Mouse (Mus musculus): ENCODE data around the gene Cactin.

The Cactin gene

GRCm38 (mm10) chr10:81320550-81321347 lies at the start of gene Cactin:
Gene Cactin (plus strand): TSS chr10:81321103.
- DNase-seq = peak; percentile 100

- DNase-seq = peak in 1 of 2 experiments; percentile 27
Observed at GRCm38 (mm10) chr10:81272356-81272755, 48.5 kb upstream of the Cactin start.

DNA sequence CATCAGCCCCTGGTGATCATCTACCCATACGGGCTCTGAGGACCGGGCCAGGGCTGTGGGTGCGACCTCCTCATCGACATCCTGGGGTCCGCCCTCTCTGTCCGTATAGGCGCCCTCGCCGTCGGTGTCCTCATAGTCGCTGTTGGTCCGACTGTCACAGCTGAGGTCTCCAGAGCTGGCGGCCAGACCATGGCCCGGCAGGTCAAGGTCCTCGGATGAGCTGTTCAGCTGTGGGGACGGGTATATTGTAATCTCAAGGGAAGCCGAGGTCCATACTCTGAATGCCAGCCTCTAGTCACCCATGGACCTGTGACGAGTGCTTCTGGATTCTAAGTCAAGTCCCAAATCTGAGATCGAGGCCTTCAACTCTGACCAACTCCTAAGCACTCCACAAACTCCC lies 47.1 kb upstream of the Cactin start:
- DNase-seq = no peak

- peak; percentile 87 to 90 for DNase-seq
Observed at GRCm38 (mm10) chr10:81277676-81278075, 43.2 kb upstream of the Cactin start.

- DNase-seq = no peak
Observed at GRCm38 (mm10) chr10:81279496-81279895, 41.4 kb upstream of the Cactin start.

DNA sequence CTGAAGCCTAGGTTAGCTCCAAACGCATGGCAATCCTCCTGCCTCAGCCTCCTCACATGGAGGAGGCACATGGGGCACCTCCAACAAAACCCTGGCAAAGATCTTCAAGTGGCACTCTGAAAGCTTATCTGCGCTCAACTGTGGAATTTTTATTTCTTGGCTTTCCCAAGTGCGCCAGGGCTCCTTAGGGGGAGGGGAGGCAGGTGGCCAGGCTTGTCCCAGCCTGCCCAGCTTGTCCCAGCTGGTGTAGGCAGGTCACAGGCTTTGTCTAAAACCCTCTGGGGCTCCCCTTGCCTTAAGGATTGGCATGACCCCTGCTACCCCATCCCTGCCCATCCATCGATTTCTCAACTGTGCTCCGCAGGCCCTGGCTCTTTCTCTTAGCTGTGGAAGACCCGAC lies 36.7 kb upstream of the Cactin start:
- no peak for DNase-seq

DNA sequence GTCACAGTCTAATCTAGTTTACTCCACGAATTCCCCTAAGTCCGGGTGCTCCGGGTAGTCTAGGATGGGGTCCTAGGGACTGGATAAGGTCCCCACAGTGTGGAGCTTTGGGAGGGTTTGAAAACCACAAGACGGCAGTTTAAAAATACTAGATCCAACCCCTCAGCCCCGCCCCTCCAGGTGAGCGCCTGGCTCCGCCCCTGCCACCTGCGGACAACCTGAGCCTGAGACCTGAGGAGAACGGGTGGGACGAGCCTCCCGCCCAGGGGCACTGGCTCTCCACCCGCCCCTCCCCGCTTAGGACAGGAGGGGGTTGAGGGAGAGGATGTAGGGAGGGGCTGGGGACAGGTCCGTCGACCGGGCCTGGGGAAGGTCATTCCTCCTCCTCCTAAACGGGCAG lies 36.2 kb upstream of the Cactin start:
- peak in 1 of 2 experiments; percentile 29 for DNase-seq

GRCm38 (mm10) chr10:81285694-81286450 lies 35.0 kb upstream of the Cactin start:
- peak; percentile 94 to 96 for DNase-seq

DNA sequence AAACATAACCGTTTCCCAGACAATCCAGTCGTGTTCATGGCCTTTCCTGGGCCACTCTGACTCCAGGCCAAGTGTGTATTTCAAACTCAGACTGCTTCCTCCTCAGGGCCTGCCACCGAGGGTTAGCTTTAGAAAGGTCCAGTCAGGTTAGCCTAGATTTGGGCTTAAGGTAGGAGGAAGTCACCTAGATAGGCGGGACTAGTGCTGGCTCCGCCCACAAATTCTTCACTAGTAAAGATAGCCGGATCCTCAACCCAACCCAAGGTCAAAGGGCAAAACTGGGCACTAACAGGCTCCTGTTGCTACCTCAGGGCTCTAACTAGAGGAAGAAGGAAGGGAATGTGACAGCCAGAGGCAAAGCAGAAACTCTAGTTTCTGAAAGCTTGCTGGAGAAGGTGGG lies 34.3 kb upstream of the Cactin start:
- no peak for DNase-seq

DNA sequence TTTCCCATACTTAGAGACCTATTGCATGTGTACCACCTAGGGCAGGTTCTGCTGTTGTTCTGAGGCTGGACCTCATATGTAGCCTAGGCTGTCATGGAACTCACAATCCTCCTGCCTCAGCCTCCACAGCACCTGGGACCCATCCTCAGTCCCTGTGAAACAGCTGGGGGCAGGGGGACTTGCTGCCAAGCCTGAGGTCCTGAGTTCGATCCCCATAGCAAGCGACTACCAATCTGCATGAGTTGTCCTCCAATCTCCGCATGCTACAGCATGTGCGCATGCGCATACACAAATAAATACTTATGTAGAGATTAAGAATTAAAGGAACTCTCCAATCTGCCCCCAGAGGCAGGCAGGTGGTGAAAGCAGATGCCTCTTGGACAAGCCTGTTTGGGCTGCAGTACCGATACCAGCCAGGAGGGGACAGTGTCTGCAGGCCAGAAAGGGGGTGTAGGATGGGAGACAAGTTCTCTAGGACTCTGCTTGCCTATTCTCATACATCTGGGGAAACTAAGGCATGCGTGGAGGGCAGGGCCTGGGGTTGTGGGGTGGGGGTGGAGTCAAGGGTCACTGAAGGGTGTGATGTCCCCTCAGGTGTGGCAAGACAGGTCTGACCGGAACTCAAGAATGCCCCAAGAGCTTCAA lies 33.3 kb upstream of the Cactin start:
- DNase-seq = peak; percentile 71 to 85

DNA sequence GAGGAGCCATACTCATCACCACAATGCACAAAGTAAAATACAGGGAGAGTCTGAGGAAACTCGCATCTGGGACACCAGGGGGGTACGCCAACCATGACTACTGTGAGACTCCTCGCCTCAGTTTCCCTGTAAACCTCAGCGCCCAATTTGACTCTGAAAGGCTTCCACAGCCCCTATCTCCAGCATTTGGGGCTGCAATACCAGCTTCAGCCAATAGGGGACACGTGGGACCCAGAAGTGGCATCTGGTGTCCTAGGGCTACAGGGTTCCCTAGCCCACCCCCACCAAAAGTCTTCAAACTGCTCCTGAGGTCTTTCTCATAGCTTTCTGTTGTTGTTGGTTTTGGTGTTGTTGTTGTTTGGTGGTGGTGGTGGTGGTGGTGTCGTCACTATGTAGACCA lies 32.3 kb upstream of the Cactin start:
- peak; percentile 75 to 85 for DNase-seq

DNA sequence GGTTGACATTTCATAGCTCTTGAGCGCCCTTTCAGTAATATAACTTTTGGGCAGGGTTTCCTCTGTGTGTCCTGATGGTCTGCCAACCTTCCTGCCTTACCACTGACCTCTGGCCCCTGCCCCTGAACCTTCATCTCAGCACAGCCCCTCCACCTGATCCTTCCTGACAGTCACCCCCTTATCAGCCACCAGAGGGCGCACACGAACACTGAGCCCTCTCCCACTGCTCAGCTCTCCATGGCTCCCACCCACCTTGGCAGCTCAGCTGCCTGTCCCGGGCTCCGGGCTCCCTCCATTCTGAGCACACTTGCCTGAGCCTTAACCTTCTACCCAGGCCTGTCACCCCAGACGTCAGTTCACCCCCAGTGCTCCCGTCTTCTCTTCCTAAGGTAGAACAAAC lies 31.6 kb upstream of the Cactin start:
- peak; percentile 83 for DNase-seq

GRCm38 (mm10) chr10:81289811-81290210 lies 31.1 kb upstream of the Cactin start:
- peak in 1 of 2 experiments; percentile 32 for DNase-seq

DNA sequence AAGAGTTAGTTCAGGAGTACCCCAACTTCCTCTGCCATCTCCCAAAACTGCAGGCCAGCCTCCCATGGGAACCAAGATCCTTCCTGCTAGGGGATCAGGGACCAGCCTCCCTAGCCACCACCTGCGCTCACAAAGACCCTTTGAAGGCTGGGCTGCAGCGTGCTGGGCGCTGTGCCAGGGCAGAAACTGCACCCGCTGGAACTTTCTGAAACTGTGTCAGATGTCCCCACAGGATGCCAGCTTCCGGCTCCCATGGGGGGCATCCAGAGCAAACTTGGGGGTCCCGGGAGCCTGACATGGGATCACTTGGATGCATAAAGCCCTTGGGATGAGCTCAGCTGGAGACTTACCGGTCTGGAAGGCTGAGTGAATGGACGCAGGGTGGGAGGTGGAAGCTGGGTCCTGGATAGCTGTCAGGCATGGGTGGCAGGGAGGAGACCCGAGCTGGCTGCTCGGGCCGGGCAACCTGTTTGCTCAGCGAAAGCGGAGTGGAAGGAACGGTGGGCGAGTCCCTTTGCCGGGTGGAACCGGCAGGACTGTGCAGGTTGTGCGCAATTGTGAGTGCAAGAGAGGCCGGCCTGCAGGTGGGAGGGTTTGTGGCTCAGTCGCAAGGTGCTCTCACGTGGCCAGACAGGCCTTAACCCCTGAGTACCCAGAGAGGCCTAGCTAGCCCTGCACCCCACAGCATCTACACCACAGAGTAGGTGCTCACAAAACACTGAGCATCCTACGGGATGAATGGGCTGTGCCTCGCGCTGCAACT lies 30.0 kb upstream of the Cactin start:
- peak; percentile 54 for DNase-seq

- DNase-seq = no peak
Observed at GRCm38 (mm10) chr10:81291511-81292104, 29.3 kb upstream of the Cactin start, which contains the start of gene Tjp3. Gene Tjp3 (minus strand): TSS chr10:81291581.

DNA sequence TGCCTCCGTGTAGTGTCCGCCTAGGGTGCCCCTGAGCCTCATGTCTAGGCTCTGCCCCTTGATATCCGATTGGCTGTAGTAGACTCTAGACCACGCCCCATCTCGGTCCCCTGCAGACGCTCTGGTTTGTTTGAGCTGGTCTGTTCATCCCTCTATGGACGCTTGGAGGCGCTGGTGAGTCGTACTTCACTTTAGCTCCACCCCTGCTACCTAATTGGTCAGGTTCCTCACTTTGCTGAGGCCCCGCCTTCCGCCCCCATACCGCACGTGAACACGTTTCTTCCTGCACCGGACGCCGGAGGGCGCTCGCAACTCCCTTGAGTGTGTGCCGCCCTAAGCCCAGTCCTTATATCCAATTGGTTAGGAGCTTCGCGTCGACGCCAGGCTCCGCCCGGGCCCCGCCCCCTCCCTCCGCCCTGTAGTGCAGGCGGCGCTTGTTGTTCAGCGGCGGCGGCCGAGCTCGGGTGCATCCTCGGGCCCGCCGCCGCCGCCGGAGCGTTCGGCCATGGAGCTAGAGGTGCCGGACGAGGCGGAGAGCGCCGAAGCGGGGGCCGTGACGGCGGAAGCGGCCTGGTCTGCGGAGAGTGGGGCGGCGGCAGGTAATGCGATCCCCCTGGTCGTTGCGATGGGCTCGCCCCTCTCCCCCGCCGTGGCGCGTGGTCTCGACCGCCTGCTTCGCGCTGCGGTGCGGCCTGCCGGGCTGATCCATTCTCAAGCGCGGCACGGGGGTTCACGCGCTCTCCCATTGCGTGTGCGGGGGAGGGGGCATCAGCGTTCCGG lies 28.2 kb upstream of the Cactin start, which contains the start of gene Pip5k1c:
Gene Pip5k1c (plus strand): TSS at position 410 of the 780 bp plus-strand sequence.
- peak; percentile 99 for DNase-seq

- no peak for DNase-seq
Observed at GRCm38 (mm10) chr10:81293334-81294030, 27.4 kb upstream of the Cactin start.

DNA sequence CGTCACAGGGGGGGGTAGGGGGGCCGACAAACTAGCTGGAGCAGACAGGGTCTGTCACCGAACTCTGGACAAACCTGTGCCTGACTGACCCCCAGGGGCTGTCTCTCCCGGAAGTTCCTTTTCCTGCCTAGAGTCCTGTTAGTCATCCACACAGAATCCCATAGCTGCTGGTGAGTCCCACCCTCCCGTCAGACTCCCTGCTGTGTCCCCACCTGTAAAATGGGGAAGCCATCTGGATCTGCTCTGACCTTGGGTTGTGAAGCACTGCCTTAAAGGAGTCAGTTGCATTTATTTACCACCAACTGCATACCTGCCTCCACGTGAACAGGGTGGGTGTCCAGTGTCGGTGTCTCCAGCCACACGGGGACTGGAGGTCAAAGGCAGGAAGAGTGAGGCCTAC lies 26.5 kb upstream of the Cactin start:
- DNase-seq = peak; percentile 78 to 79

DNA sequence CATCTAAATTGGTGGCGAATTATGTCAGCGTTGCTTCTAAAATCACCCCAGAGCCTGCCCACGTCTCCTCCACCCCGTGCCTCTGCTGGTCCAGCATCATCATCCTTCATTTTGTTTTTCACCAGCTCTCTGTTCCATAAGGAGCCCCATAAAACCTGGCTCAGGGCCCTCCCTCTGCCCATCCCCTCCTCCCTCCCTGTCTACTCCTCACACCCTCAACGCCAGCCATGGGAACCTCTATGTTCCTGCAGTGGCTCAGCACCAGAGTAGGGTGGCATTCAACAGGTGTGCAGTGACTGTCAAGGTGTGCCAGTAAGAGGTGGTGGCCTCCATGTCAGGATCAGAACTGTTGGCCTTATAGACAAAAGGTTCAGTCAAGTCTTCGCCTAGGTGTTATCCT lies 25.7 kb upstream of the Cactin start:
- DNase-seq = peak in 1 of 2 experiments; percentile 44

DNA sequence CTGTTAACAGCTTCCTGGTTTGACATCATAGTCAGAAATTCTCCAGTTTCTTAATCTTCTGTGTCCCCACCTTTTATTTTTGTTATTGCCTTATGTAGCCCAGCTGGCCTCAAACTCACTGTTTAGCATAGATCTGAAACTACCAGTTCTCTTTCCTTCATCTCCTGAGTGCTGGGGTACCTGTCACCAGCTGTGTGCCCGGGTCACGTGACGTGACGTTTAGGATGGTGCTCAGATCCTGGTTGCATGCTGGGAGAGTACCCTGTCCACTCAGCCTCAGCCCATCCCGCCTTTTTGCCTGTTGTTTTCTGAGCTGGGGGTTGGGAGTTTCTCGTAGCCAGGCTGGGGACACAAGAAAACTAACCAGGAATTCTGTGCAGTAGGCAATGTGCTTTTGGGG lies 23.7 kb upstream of the Cactin start:
- no peak for DNase-seq

GRCm38 (mm10) chr10:81297845-81298244 lies 23.1 kb upstream of the Cactin start:
- DNase-seq = no peak

All from cerebellum, postnatal 10 days (tissue).